Mouse (Mus musculus) layer of hippocampus, postnatal 36 days (tissue): ENCODE data around the gene Mmab. TPM values are rescaled to one million over a fixed set of nuclear protein-coding genes. Genes with fewer than 3 reads are reported as not detected.

ENCODE experiments used
- DNase-seq, 2 experiments: peaks; one replicate each; pipeline ENCODE4 v3.0.0; 2022
- total RNA-seq, 2 experiments: library from RNA; stranded (reverse); gene quantifications; 2 replicates each; pipeline ENCODE4 v1.2.3; 2021

Gene Mmab
- total RNA-seq, 2 experiments from 2014 or later, result 18.3 to 19.0 TPM

GRCm38 (mm10) chr5:114428621-114429020 lies 15.2 kb downstream of the Mmab start:
- DNase-seq, result no peak

GRCm38 (mm10) chr5:114426732-114427131 lies 17.1 kb downstream of the Mmab start:
- DNase-seq, result no peak

GRCm38 (mm10) chr5:114423961-114424360 lies 19.9 kb downstream of the Mmab start:
- DNase-seq, result no peak

GRCm38 (mm10) chr5:114422591-114422990 lies 21.3 kb downstream of the Mmab start:
- no peak for DNase-seq

- DNase-seq, result no peak
Observed at GRCm38 (mm10) chr5:114421561-114422298, 22.1 kb downstream of the Mmab start.

- no peak for DNase-seq
Observed at GRCm38 (mm10) chr5:114418541-114418940, 25.3 kb downstream of the Mmab start.

GRCm38 (mm10) chr5:114416855-114417254 lies 27.0 kb downstream of the Mmab start:
- no peak for DNase-seq

GRCm38 (mm10) chr5:114415606-114416005 lies 28.3 kb downstream of the Mmab start:
- DNase-seq, result no peak

GRCm38 (mm10) chr5:114413067-114413735 lies 30.7 kb downstream of the Mmab start:
- DNase-seq, result no peak

GRCm38 (mm10) chr5:114412361-114412998 lies 31.4 kb downstream of the Mmab start:
- DNase-seq, result no peak

- no peak for DNase-seq
Observed at GRCm38 (mm10) chr5:114410429-114410828, 33.4 kb downstream of the Mmab start.

GRCm38 (mm10) chr5:114408846-114409245 lies 35.0 kb downstream of the Mmab start:
- DNase-seq, result no peak

- DNase-seq, result no peak
Observed at GRCm38 (mm10) chr5:114407810-114408209, 36.0 kb downstream of the Mmab start.

- DNase-seq, result no peak
Observed at GRCm38 (mm10) chr5:114407269-114407668, 36.6 kb downstream of the Mmab start.

- no peak for DNase-seq
Observed at GRCm38 (mm10) chr5:114406592-114406991, 37.3 kb downstream of the Mmab start.

GRCm38 (mm10) chr5:114393169-114393568 lies 50.7 kb downstream of the Mmab start:
- DNase-seq, result no peak

- DNase-seq, result no peak
Observed at GRCm38 (mm10) chr5:114384448-114384847, 59.4 kb downstream of the Mmab start.

- DNase-seq, result no peak
Observed at GRCm38 (mm10) chr5:114383184-114383904, 60.5 kb downstream of the Mmab start.
